Mouse (Mus musculus): ENCODE data around the gene Wipi2. TPM values are rescaled to one million over a fixed set of nuclear protein-coding genes. Genes with fewer than 3 reads are reported as not detected.
A peak's percentile ranks its signal among the peaks of the same experiment; 100 is the strongest.

The Wipi2 gene
- total and polyA plus RNA-seq, 2 experiments from 2014 or later = 42.3 to 69.7 TPM

- TF ChIP-seq CTCF (IDR thresholded peaks at IDR 0.05) = no peak
- no peak for DNase-seq (ENCODE audit: low spot score)
- H3K9me3 ChIP-seq (ENCODE audit: low read length) = no peaks in the 10 kb centered on the region
- 94% methylated on average over 4 of the region's 4 CpGs for WGBS
- no peak for ATAC-seq (ENCODE audit: low FRiP score)
- H3K4me2 ChIP-seq (ENCODE audit: low read depth, low read length, poor library complexity, severe bottlenecking) = no peak overlapping the region
- H3K27me3 ChIP-seq (ENCODE audit: insufficient read depth, low read length) = no peaks in the 10 kb centered on the region
- H3K9ac ChIP-seq (replicated peaks; ENCODE audit: low read length, poor library complexity, severe bottlenecking) = no peak overlapping the region
- peaks cover 3% of the 10 kb centered on the region; the same call in 1 of the 2 replicates for H3K4me1 ChIP-seq (ENCODE audit: insufficient read depth, low read length)
- no peaks in the 10 kb centered on the region for H3K36me3 ChIP-seq (ENCODE audit: insufficient read depth, low read length)
- no peak overlapping the region for H3K27ac ChIP-seq (ENCODE audit: low read depth, low read length)
- H3K4me3 ChIP-seq (ENCODE audit: low read depth, low read length) = no peak overlapping the region
Observed at GRCm38 (mm10) chr5:142610362-142610761, 17.1 kb upstream of the Wipi2 start.

- no peaks in the 10 kb centered on the region for H3K36me3 ChIP-seq (ENCODE audit: insufficient read depth, low read length)
- H3K9ac ChIP-seq (replicated peaks; ENCODE audit: low read length, poor library complexity, severe bottlenecking) = no peak overlapping the region
- no peaks in the 10 kb centered on the region for H3K9me3 ChIP-seq (ENCODE audit: low read length)
- DNase-seq (ENCODE audit: low spot score) (no peak), ATAC-seq (ENCODE audit: low FRiP score) (no peak)
- no peak overlapping the region for H3K4me2 ChIP-seq (ENCODE audit: low read depth, low read length, poor library complexity, severe bottlenecking)
- WGBS = 68% methylated on average over 3 of the region's 3 CpGs
- H3K4me1 ChIP-seq (ENCODE audit: insufficient read depth, low read length) = peaks cover 3% of the 10 kb centered on the region; the same call in 1 of the 2 replicates
- H3K4me3 ChIP-seq (ENCODE audit: low read depth, low read length) = no peak overlapping the region
- TF ChIP-seq CTCF (IDR thresholded peaks at IDR 0.05) = no peak
- H3K27me3 ChIP-seq (ENCODE audit: insufficient read depth, low read length) = no peaks in the 10 kb centered on the region
- H3K27ac ChIP-seq (ENCODE audit: low read depth, low read length) = no peak overlapping the region
Observed at GRCm38 (mm10) chr5:142614513-142614912, 13.0 kb upstream of the Wipi2 start.

GRCm38 (mm10) chr5:142615638-142616037 is 11.9 kb upstream of the Wipi2 start:
- Histone ChIP-seq H3K9ac (replicated peaks; ENCODE audit: low read length, poor library complexity, severe bottlenecking) (no peak overlapping the region), H3K27ac (ENCODE audit: low read depth, low read length) (no peak overlapping the region), H3K4me2 (ENCODE audit: low read depth, low read length, poor library complexity, severe bottlenecking) (no peak overlapping the region), H3K36me3 (ENCODE audit: insufficient read depth, low read length) (no peaks in the 10 kb centered on the region), H3K27me3 (ENCODE audit: insufficient read depth, low read length) (no peaks in the 10 kb centered on the region), H3K9me3 (ENCODE audit: low read length) (no peaks in the 10 kb centered on the region), H3K4me3 (ENCODE audit: low read depth, low read length) (no peak overlapping the region), H3K4me1 (ENCODE audit: insufficient read depth, low read length) (peaks cover 3% of the 10 kb centered on the region; the same call in 1 of the 2 replicates)
- DNase-seq (ENCODE audit: low spot score) (no peak), ATAC-seq (ENCODE audit: low FRiP score) (no peak)
- WGBS = 86% methylated on average over 4 of the region's 4 CpGs
- no peak for TF ChIP-seq CTCF (IDR thresholded peaks at IDR 0.05)

- H3K4me3 ChIP-seq (ENCODE audit: low read depth, low read length) = no peak overlapping the region
- ATAC-seq (ENCODE audit: low FRiP score) (no peak), DNase-seq (ENCODE audit: low spot score) (no peak)
- H3K9me3 ChIP-seq (ENCODE audit: low read length) = no peaks in the 10 kb centered on the region
- H3K9ac ChIP-seq (replicated peaks; ENCODE audit: low read length, poor library complexity, severe bottlenecking) = no peak overlapping the region
- no peaks in the 10 kb centered on the region for H3K36me3 ChIP-seq (ENCODE audit: insufficient read depth, low read length)
- WGBS = 70% methylated on average over 6 of the region's 6 CpGs
- H3K27ac ChIP-seq (ENCODE audit: low read depth, low read length) = no peak overlapping the region
- no peak overlapping the region for H3K4me2 ChIP-seq (ENCODE audit: low read depth, low read length, poor library complexity, severe bottlenecking)
- no peaks in the 10 kb centered on the region for H3K27me3 ChIP-seq (ENCODE audit: insufficient read depth, low read length)
- peaks cover 3% of the 10 kb centered on the region; the same call in 1 of the 2 replicates for H3K4me1 ChIP-seq (ENCODE audit: insufficient read depth, low read length)
- no peak for TF ChIP-seq CTCF (IDR thresholded peaks at IDR 0.05)
Observed at GRCm38 (mm10) chr5:142616326-142616725, 11.2 kb upstream of the Wipi2 start.

GRCm38 (mm10) chr5:142619866-142620265 is 7.6 kb upstream of the Wipi2 start:
- ATAC-seq (ENCODE audit: low FRiP score) (0 out of 2 replicates have a peak, but pooled peaks have one; percentile 47), DNase-seq (ENCODE audit: low spot score) (peak; percentile 68)
- no peaks in the 10 kb centered on the region for H3K9me3 ChIP-seq (ENCODE audit: low read length)
- no peak overlapping the region for H3K9ac ChIP-seq (replicated peaks; ENCODE audit: low read length, poor library complexity, severe bottlenecking)
- no peak overlapping the region for H3K27ac ChIP-seq (ENCODE audit: low read depth, low read length)
- no peaks in the 10 kb centered on the region for H3K4me1 ChIP-seq (ENCODE audit: insufficient read depth, low read length)
- no peaks in the 10 kb centered on the region for H3K27me3 ChIP-seq (ENCODE audit: insufficient read depth, low read length)
- peak; percentile 92 for TF ChIP-seq CTCF (IDR thresholded peaks at IDR 0.05)
- 18% methylated on average over 5 of the region's 5 CpGs for WGBS
- no peak overlapping the region for H3K4me2 ChIP-seq (ENCODE audit: low read depth, low read length, poor library complexity, severe bottlenecking)
- H3K4me3 ChIP-seq (ENCODE audit: low read depth, low read length) = no peak overlapping the region
- no peaks in the 10 kb centered on the region for H3K36me3 ChIP-seq (ENCODE audit: insufficient read depth, low read length)

GRCm38 (mm10) chr5:142621421-142621820 is 6.1 kb upstream of the Wipi2 start:
- Histone ChIP-seq H3K4me3 (ENCODE audit: low read depth, low read length) (no peak overlapping the region), H3K4me2 (ENCODE audit: low read depth, low read length, poor library complexity, severe bottlenecking) (no peak overlapping the region), H3K27ac (ENCODE audit: low read depth, low read length) (no peak overlapping the region), H3K27me3 (ENCODE audit: insufficient read depth, low read length) (0 out of 2 replicates have a peak, but pooled peaks cover 3% of the 10 kb centered on the region), H3K9me3 (ENCODE audit: low read length) (no peaks in the 10 kb centered on the region), H3K36me3 (ENCODE audit: insufficient read depth, low read length) (no peaks in the 10 kb centered on the region), H3K9ac (replicated peaks; ENCODE audit: low read length, poor library complexity, severe bottlenecking) (no peak overlapping the region), H3K4me1 (ENCODE audit: insufficient read depth, low read length) (no peaks in the 10 kb centered on the region)
- no peak for ATAC-seq (ENCODE audit: low FRiP score)
- TF ChIP-seq CTCF (IDR thresholded peaks at IDR 0.05) = no peak
- DNase-seq (ENCODE audit: low spot score) = no peak
- WGBS = 56% methylated on average over 2 of the region's 2 CpGs
